Mouse (Mus musculus): ENCODE measurements around the gene Scamp4.

The Scamp4 gene

GRCm38 (mm10) chr10:80653156-80653720, 50.6 kb downstream of the Scamp4 start:
- DNase-seq (ENCODE audit: low spot score in 2 of 2): no peak

GRCm38 (mm10) chr10:80654866-80655265, 52.2 kb downstream of the Scamp4 start:
- DNase-seq (ENCODE audit: low spot score in 2 of 2): no peak

GRCm38 (mm10) chr10:80655406-80656129, 52.9 kb downstream of the Scamp4 start:
- peak in 1 of 2 experiments; percentile 32 for DNase-seq (ENCODE audit: low spot score in 2 of 2)

GRCm38 (mm10) chr10:80656130-80656862, 53.6 kb downstream of the Scamp4 start:
- DNase-seq (ENCODE audit: low spot score in 2 of 2): peak; percentile 93 to 95

GRCm38 (mm10) chr10:80656863-80657623, 54.4 kb downstream of the Scamp4 start, which contains the start of gene Btbd2:
Gene Btbd2, minus strand, starts transcription at chr10:80657071.
- DNase-seq (ENCODE audit: low spot score in 2 of 2): no peak

DNA sequence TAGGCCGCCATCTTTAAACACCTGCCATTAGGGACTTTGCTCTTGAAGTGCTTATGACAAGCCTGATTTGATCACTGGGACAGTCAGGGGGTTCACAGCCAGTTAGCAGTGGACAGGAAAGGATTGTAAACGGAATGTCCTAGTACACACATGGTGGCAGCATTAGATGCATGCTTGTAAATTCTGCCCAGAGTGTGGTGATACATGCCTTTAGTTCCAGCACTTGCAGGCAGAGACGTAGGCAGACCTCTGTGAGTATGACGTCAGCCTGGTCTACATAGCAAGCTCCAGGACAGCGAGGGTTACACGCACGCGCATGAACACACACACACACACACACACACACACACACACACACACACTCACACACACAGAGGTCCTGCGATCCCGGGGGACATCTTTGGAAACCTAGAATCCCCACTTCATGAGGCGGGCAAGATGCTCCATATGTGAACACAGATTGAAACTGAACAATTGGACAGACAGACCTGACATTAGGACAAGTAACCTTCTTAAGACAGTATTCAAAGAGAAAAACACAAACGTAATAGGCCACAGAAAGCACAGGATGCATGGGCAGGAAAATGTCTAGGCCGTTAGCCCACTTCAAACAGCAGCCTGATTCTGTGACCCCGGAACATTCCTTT, 55.6 kb downstream of the Scamp4 start:
- DNase-seq (ENCODE audit: low spot score in 2 of 2): no peak

- no peak for DNase-seq (ENCODE audit: low spot score in 2 of 2)
Measured at GRCm38 (mm10) chr10:80658841-80659202, 56.1 kb downstream of the Scamp4 start.

DNA sequence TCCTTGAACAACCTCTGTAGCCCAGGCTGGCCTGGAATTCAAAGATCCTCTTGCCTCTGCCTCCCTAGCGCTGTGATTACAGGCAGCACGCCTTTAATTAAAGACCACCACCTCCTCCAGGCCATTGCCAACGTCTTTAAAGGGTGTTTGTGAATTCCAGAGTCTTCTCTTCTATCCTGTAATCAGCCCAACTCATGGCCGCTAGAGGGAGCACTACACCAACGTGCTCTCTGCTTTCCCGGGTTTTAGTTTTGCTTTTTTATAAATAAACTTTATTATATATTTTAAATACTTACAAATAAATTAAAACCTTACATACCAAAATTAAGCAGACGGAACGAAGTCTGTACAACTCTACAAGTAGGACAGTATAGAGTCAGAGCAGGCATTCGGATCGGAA, 56.5 kb downstream of the Scamp4 start:
- DNase-seq (ENCODE audit: low spot score in 2 of 2): peak; percentile 52 to 78

GRCm38 (mm10) chr10:80661149-80661548, 58.5 kb downstream of the Scamp4 start:
- no peak for DNase-seq (ENCODE audit: low spot score in 2 of 2)

GRCm38 (mm10) chr10:80663485-80664196, 61.0 kb downstream of the Scamp4 start:
- DNase-seq (ENCODE audit: low spot score in 2 of 2): peak in 1 of 2 experiments; percentile 43

- DNase-seq (ENCODE audit: low spot score in 2 of 2): peak; percentile 91
Measured at GRCm38 (mm10) chr10:80664197-80665015, 61.7 kb downstream of the Scamp4 start.

DNA sequence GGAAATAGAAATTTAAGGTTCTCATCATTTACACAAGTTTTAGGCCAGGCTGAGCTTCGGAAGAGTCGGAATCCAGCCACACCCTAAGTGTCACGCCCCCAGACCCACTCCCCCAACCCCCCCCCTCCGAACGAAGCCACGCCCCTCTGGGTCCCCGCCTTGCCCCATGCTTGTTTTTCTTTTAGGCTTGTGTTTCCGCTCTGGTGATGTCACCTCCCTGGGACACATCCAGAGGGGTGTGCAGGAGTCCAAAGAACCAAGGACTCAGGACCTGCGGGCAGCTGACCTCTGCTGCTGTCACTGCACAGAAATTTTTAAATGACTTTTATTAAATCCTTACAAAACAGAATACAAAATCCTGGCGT, 62.3 kb downstream of the Scamp4 start:
- peak; percentile 88 to 89 for DNase-seq (ENCODE audit: low spot score in 2 of 2)
